ENCODE assay signal across 41 mouse cellular contexts in genomic region chr16:32865401-32865800, GRCm38 (mm10). TPM values are rescaled to one million over a fixed set of nuclear protein-coding genes. Genes with fewer than 3 reads are reported as not detected.
DNase-seq lines count a peak whose midpoint lies in the region; ATAC-seq and TF ChIP-seq lines count a peak whose summit lies in the region.
"Had no signal": no experiment of that assay in that cellular context is flagged by ENCODE, and none has a peak within 500 bp of the region (broad histone marks: within the 10 kb centered on the region; RNA-seq: fewer than 3 reads in every experiment).

No protein-coding gene starts in this region.

- peaks cover 0 to 35% of the 10 kb centered on the region in 2 experiments; a peak in 3 of 4 replicates for H3K4me1 ChIP-seq in heart, embryonic 14.5 days (ENCODE audit: control insufficient read depth in 2 of 2, insufficient read depth in 2 of 2, low read length in 2 of 2)
- H3K4me1 ChIP-seq in heart, embryonic 10.5 days: peaks cover 19% of the 10 kb centered on the region
- peaks cover 9% of the 10 kb centered on the region; the same call in 1 of the 2 replicates for H3K4me1 ChIP-seq in lung, postnatal 0 days (ENCODE audit: insufficient read depth, low read depth, low read length)
- H3K4me1 ChIP-seq in CH12.LX (ENCODE audit: control insufficient read depth in 1 of 2, insufficient read depth in 2 of 2): peaks cover 37 to 93% of the 10 kb centered on the region in 2 experiments

- TF ChIP-seq POLR2A in CH12.LX (IDR thresholded peaks at IDR 0.05; ENCODE audit: low read depth, low read length): no peak

- H3K4me2 ChIP-seq in heart, embryonic 14.5 days (ENCODE audit: low read length): no peak overlapping the region
- H3K4me2 ChIP-seq in lung, postnatal 0 days (replicated peaks; ENCODE audit: low read depth, low read length): no peak overlapping the region
- H3K4me2 ChIP-seq in CH12.LX (ENCODE audit: insufficient read depth, low read depth, poor library complexity, severe bottlenecking): peak overlapping the region; percentile 44; the same call in 1 of the 2 replicates
- H3K4me2 ChIP-seq: embryonic facial prominence, embryonic 15.5 days; forebrain, embryonic 12.5 days; limb, embryonic 13.5 days; liver, embryonic 11.5 days; lung, embryonic 15.5 days; midbrain, embryonic 12.5 days; neural tube, embryonic 13.5 days had no signal

- peak overlapping the region; percentile 34; the same call in 1 of the 2 replicates for H3K9ac ChIP-seq in heart, embryonic 14.5 days (ENCODE audit: low read length)
- no peak overlapping the region for H3K9ac ChIP-seq in lung, postnatal 0 days (replicated peaks; ENCODE audit: low read depth)
- H3K9ac ChIP-seq in CH12.LX (ENCODE audit: insufficient read depth, low read depth): no peak overlapping the region
- H3K9ac ChIP-seq: embryonic facial prominence, embryonic 15.5 days; forebrain, embryonic 12.5 days; limb, embryonic 13.5 days; lung, embryonic 15.5 days; midbrain, embryonic 12.5 days; neural tube, embryonic 13.5 days had no signal

- dilution Hi-C loops in CH12.LX (cut with MboI; ENCODE audit: extremely low pct_ligation_motif_present, extremely low pct_unique_long_range_greater_than_20kb, low sequenced_read_pairs): no loop called here

- no peak for ATAC-seq in heart, embryonic 14.5 days (ENCODE audit: insufficient number of reproducible peaks, insufficient read depth, low FRiP score, low read depth)
- peak; percentile 9; the same call in 1 of the 2 replicates for ATAC-seq in lung, postnatal 0 days
- ATAC-seq in neutrophil, adult 5-6 weeks (ENCODE audit: extremely low read depth, insufficient number of reproducible peaks, low FRiP score, poor library complexity, severe bottlenecking): peak; percentile 17; the same call in 1 of the 2 replicates
- ATAC-seq: activated CD4-positive, CD25-positive, alpha-beta regulatory T cell, adult 4 months; hindbrain, embryonic 16.5 days had no signal

- H3K27me3 ChIP-seq in heart, embryonic 14.5 days (ENCODE audit: control insufficient read depth, insufficient read depth, low read length): no peaks in the 10 kb centered on the region
- H3K27me3 ChIP-seq in heart, embryonic 10.5 days (ENCODE audit: insufficient read depth, poor library complexity, severe bottlenecking): no peaks in the 10 kb centered on the region
- no peaks in the 10 kb centered on the region for H3K27me3 ChIP-seq in lung, postnatal 0 days (replicated peaks; ENCODE audit: insufficient read depth, low read length)
- H3K27me3 ChIP-seq in CH12.LX (replicated peaks): no peaks in the 10 kb centered on the region
- H3K27me3 ChIP-seq: embryonic facial prominence, embryonic 15.5 days; forebrain, embryonic 12.5 days; limb, embryonic 13.5 days; lung, embryonic 15.5 days; megakaryocyte, embryonic 14.5 days; midbrain, embryonic 12.5 days; neural tube, embryonic 13.5 days had no signal

- in situ Hi-C loops in CH12.LX (cut with MboI; ENCODE audit: low pct_ligation_motif_present, low pct_unique_long_range_greater_than_20kb, low sequenced_read_pairs): no loop called here

- TF ChIP-seq EP300 in lung, postnatal 0 days (IDR thresholded peaks at IDR 0.05): peak; percentile 34; the same call in 1 of the 2 replicates
- 0 out of 2 replicates have a peak, but pooled peaks have one; percentile 24 for TF ChIP-seq EP300 in CH12.LX (IDR thresholded peaks at IDR 0.05; ENCODE audit: low read length)

- H3K79me2 ChIP-seq in CH12.LX (replicated peaks; ENCODE audit: control insufficient read depth, extremely low read depth, insufficient read depth, poor library complexity, severe bottlenecking): peaks cover 3% of the 10 kb centered on the region; the same call in 1 of the 2 replicates

- H3K27ac ChIP-seq in heart, embryonic 14.5 days (replicated peaks in 1 of 2; ENCODE audit: control insufficient read depth in 1 of 2, insufficient read depth in 1 of 2, low read depth in 2 of 2, low read length in 2 of 2): 0 out of 4 replicates have a peak overlapping the region, but pooled peaks of 1 of the 2 experiments have one; percentile 33
- H3K27ac ChIP-seq in heart, embryonic 10.5 days: no peak overlapping the region
- peak overlapping the region; percentile 26; the same call in 1 of the 2 replicates for H3K27ac ChIP-seq in lung, postnatal 0 days (ENCODE audit: low read length)
- H3K27ac ChIP-seq in CH12.LX (ENCODE audit: insufficient read depth, low read depth): peak overlapping the region; percentile 17; the same call in 1 of the 2 replicates
- H3K27ac ChIP-seq: embryonic facial prominence, embryonic 10.5 days; embryonic facial prominence, embryonic 15.5 days; forebrain, embryonic 12.5 days; heart, adult 2 months; hindbrain, embryonic 10.5 days; layer of hippocampus, adult 2 months; limb, embryonic 13.5 days; lung, embryonic 15.5 days; midbrain, embryonic 12.5 days; neural tube, embryonic 13.5 days had no signal

- H3K9me3 ChIP-seq in heart, embryonic 14.5 days (ENCODE audit: control insufficient read depth, low read length): no peaks in the 10 kb centered on the region
- no peaks in the 10 kb centered on the region for H3K9me3 ChIP-seq in heart, embryonic 10.5 days
- H3K9me3 ChIP-seq in lung, postnatal 0 days (ENCODE audit: low read length): no peaks in the 10 kb centered on the region
- H3K9me3 ChIP-seq in CH12.LX (replicated peaks; ENCODE audit: low read length): no peaks in the 10 kb centered on the region
- H3K9me3 ChIP-seq: embryonic facial prominence, embryonic 10.5 days; embryonic facial prominence, embryonic 15.5 days; forebrain, embryonic 12.5 days; hindbrain, embryonic 10.5 days; limb, embryonic 13.5 days; lung, embryonic 15.5 days; megakaryocyte, embryonic 14.5 days; midbrain, embryonic 12.5 days; neural tube, embryonic 13.5 days had no signal

- peaks cover 22% of the 10 kb centered on the region for H3K36me3 ChIP-seq in heart, embryonic 14.5 days (ENCODE audit: control insufficient read depth, insufficient read depth, low read length)
- peaks cover 16% of the 10 kb centered on the region for H3K36me3 ChIP-seq in heart, embryonic 10.5 days
- H3K36me3 ChIP-seq in lung, postnatal 0 days (ENCODE audit: insufficient read depth, low read length): 0 out of 2 replicates have a peak, but pooled peaks cover 5% of the 10 kb centered on the region
- H3K36me3 ChIP-seq in CH12.LX (replicated peaks in 1 of 2; ENCODE audit: control insufficient read depth in 1 of 2, insufficient read depth in 1 of 2, low read length in 1 of 2): peaks cover 0 to 22% of the 10 kb centered on the region in 2 experiments

- TF ChIP-seq CTCF in lung, postnatal 0 days (IDR thresholded peaks at IDR 0.05): no peak
- no peak for TF ChIP-seq CTCF in CH12.LX (conservative IDR thresholded peaks at IDR 0.05 in 1 of 2, IDR thresholded peaks at IDR 0.05 in 1 of 2; ENCODE audit: low read depth in 2 of 2, low read length in 2 of 2)

- WGBS in heart, embryonic 14.5 days: 70% methylated on average over 4 of the region's 4 CpGs
- 87% methylated on average over 4 of the region's 4 CpGs for WGBS in heart, embryonic 10.5 days
- 70% methylated on average over 4 of the region's 4 CpGs for WGBS in lung, postnatal 0 days

- no peak overlapping the region for H3K4me3 ChIP-seq in heart, embryonic 14.5 days (ENCODE audit: control insufficient read depth in 1 of 2, insufficient read depth in 1 of 2, low read depth in 1 of 2, low read length in 2 of 2)
- no peak overlapping the region for H3K4me3 ChIP-seq in heart, embryonic 10.5 days
- no peak overlapping the region for H3K4me3 ChIP-seq in lung, postnatal 0 days (ENCODE audit: low read depth, low read length)
- no peak overlapping the region for H3K4me3 ChIP-seq in CH12.LX (replicated peaks in 1 of 3; ENCODE audit: low read depth in 2 of 3, low read length in 2 of 3, poor library complexity in 1 of 3)
- H3K4me3 ChIP-seq: embryonic facial prominence, embryonic 10.5 days; embryonic facial prominence, embryonic 15.5 days; forebrain, embryonic 12.5 days; heart, adult 2 months; hindbrain, embryonic 10.5 days; layer of hippocampus, adult 2 months; limb, embryonic 13.5 days; lung, embryonic 15.5 days; megakaryocyte, embryonic 14.5 days; midbrain, embryonic 12.5 days; myocyte; neural tube, embryonic 13.5 days had no signal

- TF ChIP-seq RAD21 in CH12.LX (IDR thresholded peaks at IDR 0.05; ENCODE audit: low read depth, low read length): no peak

- no peak for DNase-seq in heart, embryonic 10.5 days (ENCODE audit: low spot score)
- peak; percentile 26 for DNase-seq in lung, postnatal 0 days (ENCODE audit: low spot score)
- no peak for DNase-seq in lung, postnatal 10 days
- no peak for DNase-seq in CH12.LX (ENCODE audit: extremely low read depth)
- DNase-seq in right cerebral cortex, postnatal 25 days: no peak
- DNase-seq: adrenal gland, adult 2 months; adrenal gland, postnatal 36 days; cerebellum, adult 18-20 months; cerebellum, postnatal 25 days; gastrocnemius, postnatal 36 days; heart, adult 2 months; heart, postnatal 14 days; lung, postnatal 4 days; thymus, postnatal 4 days had no signal

RNA-seq across cellular contexts. Expression of gene Fyttd1, which starts 11.9 kb away (rescaled TPM):
- polyA plus RNA-seq in heart, embryonic 14.5 days (2014; fragmentation: Nextera tagmentation; extraction: Ambion mirVana): 166 and 170 TPM in 2 replicates
- polyA plus RNA-seq in heart, embryonic 10.5 days (2016; fragmentation: Nextera tagmentation; extraction: Ambion mirVana): 122 and 149 TPM in 2 replicates
- 63.5 and 70.1 TPM in 2 replicates for polyA plus RNA-seq in lung, postnatal 0 days (2015; fragmentation: Nextera tagmentation; extraction: Ambion mirVana)
- total RNA-seq in CH12.LX (2012; rRNA removed) (163 and 168 TPM in 2 replicates), CH12.LX (2014; rRNA removed) (264 and 297 TPM in 2 replicates)
- polyA plus RNA-seq in CH12.LX (2012; ENCODE audit: insufficient read length, low read depth): 148 and 164 TPM in 2 replicates
- total RNA-seq in neutrophil, adult 5-6 weeks (2017): 77.2 and 90.9 TPM in 2 replicates

RNA-seq across cellular contexts. Expression of gene Rubcn, which starts 12.2 kb away (rescaled TPM):
- polyA plus RNA-seq in heart, embryonic 14.5 days (2014; fragmentation: Nextera tagmentation; extraction: Ambion mirVana): 30.4 and 30.7 TPM in 2 replicates
- polyA plus RNA-seq in heart, embryonic 10.5 days (2016; fragmentation: Nextera tagmentation; extraction: Ambion mirVana): 23.5 and 34.5 TPM in 2 replicates
- polyA plus RNA-seq in lung, postnatal 0 days (2015; fragmentation: Nextera tagmentation; extraction: Ambion mirVana): 12.9 and 13.3 TPM in 2 replicates
- total RNA-seq in CH12.LX (2012; rRNA removed): 21.0 and 28.0 TPM in 2 replicates
- 38.3 and 40.4 TPM in 2 replicates for total RNA-seq in CH12.LX (2014; rRNA removed)
- 22.2 and 27.7 TPM in 2 replicates for polyA plus RNA-seq in CH12.LX (2012; ENCODE audit: insufficient read length, low read depth)
- total RNA-seq in neutrophil, adult 5-6 weeks (2017): 112 and 120 TPM in 2 replicates

RNA-seq across cellular contexts. Expression of gene Lrch3, which starts 48.5 kb away (rescaled TPM):
- 22.0 and 25.4 TPM in 2 replicates for polyA plus RNA-seq in heart, embryonic 14.5 days (2014; fragmentation: Nextera tagmentation; extraction: Ambion mirVana)
- polyA plus RNA-seq in heart, embryonic 10.5 days (2016; fragmentation: Nextera tagmentation; extraction: Ambion mirVana): 23.7 and 26.6 TPM in 2 replicates
- polyA plus RNA-seq in lung, postnatal 0 days (2015; fragmentation: Nextera tagmentation; extraction: Ambion mirVana): 15.7 and 17.3 TPM in 2 replicates
- 11.4 and 11.9 TPM in 2 replicates for total RNA-seq in CH12.LX (2012; rRNA removed)
- total RNA-seq in CH12.LX (2014; rRNA removed): 15.6 and 16.1 TPM in 2 replicates
- 16.6 and 20.7 TPM in 2 replicates for polyA plus RNA-seq in CH12.LX (2012; ENCODE audit: insufficient read length, low read depth)
- total RNA-seq in neutrophil, adult 5-6 weeks (2017): 64.3 and 67.0 TPM in 2 replicates

RNA-seq across cellular contexts. Expression of gene Smbd1, which starts 55.1 kb away (rescaled TPM):
- polyA plus RNA-seq in heart, embryonic 14.5 days (2014; fragmentation: Nextera tagmentation; extraction: Ambion mirVana): not detected in 2 replicates
- not detected in 2 replicates for polyA plus RNA-seq in heart, embryonic 10.5 days (2016; fragmentation: Nextera tagmentation; extraction: Ambion mirVana)
- 2.1 and 3.0 TPM in 2 replicates for polyA plus RNA-seq in lung, postnatal 0 days (2015; fragmentation: Nextera tagmentation; extraction: Ambion mirVana)
- total RNA-seq in CH12.LX (2012; rRNA removed): not detected in 2 replicates
- total RNA-seq in CH12.LX (2014; rRNA removed): not detected in 2 replicates
- not detected in 2 replicates for polyA plus RNA-seq in CH12.LX (2012; ENCODE audit: insufficient read length, low read depth)
- not detected in 2 replicates for total RNA-seq in neutrophil, adult 5-6 weeks (2017)
- total RNA-seq: adrenal gland, adult 2 months; adrenal gland, postnatal 36 days; gastrocnemius, postnatal 36 days; heart, adult 2 months; heart, postnatal 14 days; layer of hippocampus, adult 2 months; layer of hippocampus, postnatal 25 days; left cerebral cortex, adult 8-10 months; left cerebral cortex, postnatal 36 days; MEL; midbrain, postnatal 0 days had no signal
- polyA plus RNA-seq: activated CD4-positive, CD25-positive, alpha-beta regulatory T cell, adult 4 months; adrenal gland, adult 2 months; brain, embryonic 14.5 days; embryonic facial prominence, embryonic 10.5 days; embryonic facial prominence, embryonic 15.5 days; forebrain, embryonic 12.5 days; heart, adult 2 months; hindbrain, embryonic 10.5 days; hindbrain, embryonic 16.5 days; intestine, embryonic 14.5 days; kidney, embryonic 16.5 days; limb, embryonic 13.5 days; liver, embryonic 11.5 days; liver, embryonic 16.5 days; lung, embryonic 15.5 days; midbrain, embryonic 12.5 days; midbrain, postnatal 0 days; myocyte; neural tube, embryonic 13.5 days; stomach, embryonic 14.5 days; testis, adult 2 months had no signal
